9 mouse cellular contexts compared by ENCODE assay signal in the genomic region with DNA sequence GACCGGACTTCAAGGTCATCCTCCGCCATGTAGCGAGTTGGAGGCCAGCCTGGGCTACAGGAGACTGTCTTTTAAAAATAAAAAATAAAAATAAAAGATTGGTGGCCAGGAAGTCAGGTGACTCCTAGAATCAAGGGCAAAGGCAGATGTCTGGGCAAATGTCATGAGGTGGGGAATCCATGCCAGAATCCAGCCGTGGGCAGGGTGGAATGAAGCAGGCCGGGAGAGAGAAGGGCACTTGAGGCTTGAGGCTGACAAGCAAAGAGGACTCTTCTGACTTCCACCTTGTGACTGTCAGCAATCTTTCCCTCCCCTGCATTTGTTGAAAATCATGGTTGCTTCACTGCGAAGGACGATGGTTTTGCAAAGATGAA. TPM values are rescaled to one million over a fixed set of nuclear protein-coding genes. Genes with fewer than 3 reads are reported as not detected.
DNase-seq lines count a peak whose midpoint lies in the region; ATAC-seq and TF ChIP-seq lines count a peak whose summit lies in the region.
"Had no signal": no experiment of that assay in that cellular context is flagged by ENCODE, and none has a peak within 500 bp of the region (broad histone marks: within the 10 kb centered on the region; RNA-seq: fewer than 3 reads in every experiment).

No protein-coding gene starts in this region.

- H3K4me3 ChIP-seq in heart, embryonic 12.5 days: peak overlapping the region; percentile 73
- peak overlapping the region; percentile 81 for H3K4me3 ChIP-seq in G1E (ENCODE audit: low read depth, low read length)
- H3K4me3 ChIP-seq in forebrain, postnatal 0 days (ENCODE audit: low read depth, low read length): peak overlapping the region; percentile 76
- H3K4me3 ChIP-seq in liver, embryonic 16.5 days (ENCODE audit: low read depth, low read length): peak overlapping the region; percentile 82

- ATAC-seq in heart, embryonic 12.5 days (ENCODE audit: insufficient number of reproducible peaks, low FRiP score): no peak
- no peak for ATAC-seq in G1E (ENCODE audit: extremely low read depth, insufficient number of reproducible peaks, low FRiP score, poor library complexity, severe bottlenecking)
- ATAC-seq in forebrain, postnatal 0 days: no peak
- ATAC-seq in liver, embryonic 16.5 days (ENCODE audit: low read depth): no peak

- H3K9me3 ChIP-seq in heart, embryonic 12.5 days (replicated peaks): no peaks in the 10 kb centered on the region
- H3K9me3 ChIP-seq in G1E (replicated peaks): no peaks in the 10 kb centered on the region
- H3K9me3 ChIP-seq in forebrain, postnatal 0 days (ENCODE audit: low read length): no peaks in the 10 kb centered on the region
- no peaks in the 10 kb centered on the region for H3K9me3 ChIP-seq in liver, embryonic 16.5 days (replicated peaks; ENCODE audit: control insufficient read depth, low read length)

- intact Hi-C loops in heart, postnatal 25 days (cut with DNase I): loop anchor here (2.0 to 5.0 kb wide), 3 partner anchors 25 to 96 kb away; a partner anchor contains a TSS

- no peak overlapping the region for H3K27ac ChIP-seq in heart, embryonic 12.5 days (ENCODE audit: poor library complexity, severe bottlenecking)
- H3K27ac ChIP-seq in forebrain, postnatal 0 days (ENCODE audit: low read depth, low read length): no peak overlapping the region; the same call in 1 of the 2 replicates
- H3K27ac ChIP-seq in liver, embryonic 16.5 days (ENCODE audit: low read length): no peak overlapping the region

- 84% methylated on average over 7 of the region's 7 CpGs for WGBS in heart, embryonic 12.5 days
- 90% methylated on average over 7 of the region's 7 CpGs for WGBS in forebrain, postnatal 0 days
- 84% methylated on average over 7 of the region's 7 CpGs for WGBS in liver, embryonic 16.5 days (ENCODE audit: insufficient replicate concordance)

- peak overlapping the region; percentile 74 for H3K4me2 ChIP-seq in heart, embryonic 12.5 days
- peak overlapping the region; percentile 70 for H3K4me2 ChIP-seq in forebrain, postnatal 0 days (ENCODE audit: low read depth)
- peak overlapping the region; percentile 96 for H3K4me2 ChIP-seq in liver, embryonic 16.5 days (ENCODE audit: low read depth, low read length)

- no peak for TF ChIP-seq CTCF in G1E (IDR thresholded peaks at IDR 0.05; ENCODE audit: low read depth, low read length)
- TF ChIP-seq CTCF in forebrain, postnatal 0 days (IDR thresholded peaks at IDR 0.05; ENCODE audit: low read depth): no peak

- H3K27me3 ChIP-seq in heart, embryonic 12.5 days (replicated peaks): no peaks in the 10 kb centered on the region
- peaks cover 5% of the 10 kb centered on the region for H3K27me3 ChIP-seq in G1E (ENCODE audit: insufficient read depth, low read length)
- H3K27me3 ChIP-seq in forebrain, postnatal 0 days (ENCODE audit: insufficient read depth, low read length): no peaks in the 10 kb centered on the region
- no peaks in the 10 kb centered on the region for H3K27me3 ChIP-seq in liver, embryonic 16.5 days (ENCODE audit: control insufficient read depth, insufficient read depth, low read depth, low read length)
- H3K27me3 ChIP-seq: Patski had no signal

- no peak for DNase-seq in heart, postnatal 25 days (ENCODE audit: low spot score)
- DNase-seq in G1E (ENCODE audit: low spot score): no peak
- no peak for DNase-seq in forebrain, postnatal 0 days
- no peak for DNase-seq in frontal cortex, postnatal 10 days (ENCODE audit: low spot score in 2 of 2)
- no peak for DNase-seq in ovary, adult 18-20 months (ENCODE audit: low spot score)
- no peak for DNase-seq in thymus, postnatal 14 days

- H3K36me3 ChIP-seq in heart, embryonic 12.5 days: no peaks in the 10 kb centered on the region
- H3K36me3 ChIP-seq in G1E (replicated peaks): peaks cover 11% of the 10 kb centered on the region
- H3K36me3 ChIP-seq in forebrain, postnatal 0 days (ENCODE audit: insufficient read depth): 0 out of 2 replicates have a peak, but pooled peaks cover 4% of the 10 kb centered on the region
- H3K36me3 ChIP-seq in liver, embryonic 16.5 days (ENCODE audit: control insufficient read depth, insufficient read depth): no peaks in the 10 kb centered on the region

- H3K4me1 ChIP-seq in heart, embryonic 12.5 days (replicated peaks): peaks cover 7% of the 10 kb centered on the region; the same call in 1 of the 2 replicates
- H3K4me1 ChIP-seq in G1E (ENCODE audit: insufficient read depth, low read depth, low read length): peaks cover 16% of the 10 kb centered on the region
- peaks cover 12% of the 10 kb centered on the region for H3K4me1 ChIP-seq in forebrain, postnatal 0 days (ENCODE audit: insufficient read depth)
- peaks cover 5% of the 10 kb centered on the region for H3K4me1 ChIP-seq in liver, embryonic 16.5 days (ENCODE audit: control insufficient read depth, low read depth, low read length)

- H3K9ac ChIP-seq in heart, embryonic 12.5 days: peak overlapping the region; percentile 94
- H3K9ac ChIP-seq in forebrain, postnatal 0 days: peak overlapping the region; percentile 89
- peak overlapping the region; percentile 94 for H3K9ac ChIP-seq in liver, embryonic 16.5 days (ENCODE audit: low read depth, low read length)

RNA-seq across cellular contexts. Expression of a gene that starts 0.7 kb away (rescaled TPM):
- polyA plus RNA-seq in heart, embryonic 12.5 days (2016; fragmentation: Nextera tagmentation; extraction: Ambion mirVana): 8.2 and 8.8 TPM in 2 replicates
- total RNA-seq in heart, postnatal 25 days (2021): 10 to 100 TPM; 10.1 to 10.2 TPM
- total RNA-seq in G1E (2014; fragmentation: Nextera tagmentation): 7.3 and 8.9 TPM in 2 replicates
- total RNA-seq in G1E (2017): 5.4 and 6.3 TPM in 2 replicates
- polyA plus RNA-seq in G1E (2012): 17.6 and 20.9 TPM in 2 replicates
- 44.0 and 45.1 TPM in 2 replicates for total RNA-seq in forebrain, postnatal 0 days (2014; rRNA removed)
- polyA plus RNA-seq in forebrain, postnatal 0 days (2015; fragmentation: Nextera tagmentation; extraction: Ambion mirVana): 49.0 and 53.6 TPM in 2 replicates
- polyA plus RNA-seq in liver, embryonic 16.5 days (2015; fragmentation: Nextera tagmentation; extraction: Ambion mirVana): 1.3 and 1.6 TPM in 2 replicates

RNA-seq across cellular contexts. Expression of a gene that starts 10.6 kb away (rescaled TPM):
- polyA plus RNA-seq in heart, embryonic 12.5 days (2016; fragmentation: Nextera tagmentation; extraction: Ambion mirVana): 7.4 and 8.7 TPM in 2 replicates
- total RNA-seq in heart, postnatal 25 days (2021): 10 to 100 TPM; 11.9 to 12.1 TPM
- 18.0 and 23.5 TPM in 2 replicates for total RNA-seq in G1E (2014; fragmentation: Nextera tagmentation)
- total RNA-seq in G1E (2017): 23.5 and 25.1 TPM in 2 replicates
- 51.7 and 73.7 TPM in 2 replicates for polyA plus RNA-seq in G1E (2012)
- total RNA-seq in forebrain, postnatal 0 days (2014; rRNA removed): 91.2 and 101 TPM in 2 replicates
- polyA plus RNA-seq in forebrain, postnatal 0 days (2015; fragmentation: Nextera tagmentation; extraction: Ambion mirVana): 26.7 and 28.3 TPM in 2 replicates
- 0.15 and 0.29 TPM in 2 replicates for polyA plus RNA-seq in liver, embryonic 16.5 days (2015; fragmentation: Nextera tagmentation; extraction: Ambion mirVana)

RNA-seq across cellular contexts. Expression of a gene that starts 12.7 kb away (rescaled TPM):
- not detected in 2 replicates for polyA plus RNA-seq in heart, embryonic 12.5 days (2016; fragmentation: Nextera tagmentation; extraction: Ambion mirVana)
- not detected for total RNA-seq in heart, postnatal 25 days (2021)
- total RNA-seq in G1E (2014; fragmentation: Nextera tagmentation) (not detected in 2 replicates), G1E (2017) (0.12 TPM in 1 of 2 replicates, not detected in the other)
- polyA plus RNA-seq in G1E (2012): not detected in 2 replicates
- 0.62 and 0.71 TPM in 2 replicates for total RNA-seq in forebrain, postnatal 0 days (2014; rRNA removed)
- polyA plus RNA-seq in forebrain, postnatal 0 days (2015; fragmentation: Nextera tagmentation; extraction: Ambion mirVana): 1.3 and 2.1 TPM in 2 replicates
- polyA plus RNA-seq in liver, embryonic 16.5 days (2015; fragmentation: Nextera tagmentation; extraction: Ambion mirVana): not detected in 2 replicates
- polyA plus RNA-seq: Patski had no signal

RNA-seq across cellular contexts. Expression of a gene that starts 23.8 kb away (rescaled TPM):
- polyA plus RNA-seq in heart, embryonic 12.5 days (2016; fragmentation: Nextera tagmentation; extraction: Ambion mirVana): 0.26 TPM in 1 of 2 replicates, not detected in the other
- total RNA-seq in heart, postnatal 25 days (2021): not detected
- 1.2 TPM in 1 of 2 replicates, not detected in the other for total RNA-seq in G1E (2014; fragmentation: Nextera tagmentation)
- 0.49 TPM in 1 of 2 replicates, not detected in the other for total RNA-seq in G1E (2017)
- polyA plus RNA-seq in G1E (2012): 0.23 and 0.25 TPM in 2 replicates
- total RNA-seq in forebrain, postnatal 0 days (2014; rRNA removed): 7.8 and 9.5 TPM in 2 replicates
- polyA plus RNA-seq in forebrain, postnatal 0 days (2015; fragmentation: Nextera tagmentation; extraction: Ambion mirVana): 10.9 and 11.1 TPM in 2 replicates
- not detected in 2 replicates for polyA plus RNA-seq in liver, embryonic 16.5 days (2015; fragmentation: Nextera tagmentation; extraction: Ambion mirVana)

RNA-seq across cellular contexts. Expression of a gene that starts 33.6 kb away (rescaled TPM):
- 133 and 136 TPM in 2 replicates for polyA plus RNA-seq in heart, embryonic 12.5 days (2016; fragmentation: Nextera tagmentation; extraction: Ambion mirVana)
- total RNA-seq in heart, postnatal 25 days (2021): 10 to 100 TPM; 60.5 to 61.7 TPM
- total RNA-seq in G1E (2014; fragmentation: Nextera tagmentation) (107 and 113 TPM in 2 replicates), G1E (2017) (58.3 and 73.9 TPM in 2 replicates)
- 184 and 298 TPM in 2 replicates for polyA plus RNA-seq in G1E (2012)
- total RNA-seq in forebrain, postnatal 0 days (2014; rRNA removed): 60.6 and 64.0 TPM in 2 replicates
- 116 and 140 TPM in 2 replicates for polyA plus RNA-seq in forebrain, postnatal 0 days (2015; fragmentation: Nextera tagmentation; extraction: Ambion mirVana)
- 66.1 and 67.9 TPM in 2 replicates for polyA plus RNA-seq in liver, embryonic 16.5 days (2015; fragmentation: Nextera tagmentation; extraction: Ambion mirVana)
